16 mouse cellular contexts compared by ENCODE assay signal in the genomic region with DNA sequence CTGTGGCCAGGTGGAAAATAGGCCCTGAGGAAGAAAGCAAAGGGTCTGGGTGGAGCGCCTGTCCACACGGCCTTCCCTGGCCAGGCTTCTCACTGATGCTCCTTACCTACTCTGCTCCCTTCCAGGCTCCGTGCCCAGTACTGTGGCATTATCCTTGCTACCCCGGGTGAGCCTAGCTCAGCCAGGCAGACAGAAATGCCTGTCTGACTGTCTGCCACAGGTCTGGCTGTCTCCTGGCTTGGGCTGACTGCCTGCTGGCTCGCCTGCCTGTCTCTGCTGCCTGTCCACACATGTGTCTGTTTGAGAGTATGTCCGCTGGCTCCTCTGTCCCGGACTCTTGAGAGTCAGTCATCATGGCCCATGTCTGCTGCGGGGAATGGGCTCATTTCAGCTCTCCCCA. TPM values are rescaled to one million over a fixed set of nuclear protein-coding genes. Genes with fewer than 3 reads are reported as not detected.
A peak's percentile ranks its signal among the peaks of the same experiment; 100 is the strongest.
DNase-seq lines count a peak whose midpoint lies in the region; ATAC-seq lines count a peak whose summit lies in the region.
"Had no signal": no experiment of that assay in that cellular context is flagged by ENCODE, and none has a peak within 500 bp of the region (broad histone marks: within the 10 kb centered on the region; RNA-seq: fewer than 3 reads in every experiment).

No protein-coding gene starts in this region.

- intact Hi-C loops in heart, postnatal 25 days (cut with DNase I): loop anchor here (5.0 kb wide), 1 partner anchor 120 kb away; no protein-coding TSS in a partner anchor

- DNase-seq in cerebellum, postnatal 4 days (ENCODE audit: low spot score in 2 of 2): no peak
- DNase-seq in heart, adult 9 months (ENCODE audit: low spot score in 2 of 2): peak; percentile 35 to 61
- no peak for DNase-seq in heart, postnatal 25 days (ENCODE audit: low spot score)
- peak; percentile 60 for DNase-seq in cerebellum, adult 11-12 months
- DNase-seq in cerebellum, postnatal 14 days: peak; percentile 71 to 87
- DNase-seq in adrenal gland, adult 2 months: no peak
- no peak for DNase-seq in spleen, adult 18-20 months
- DNase-seq: adrenal gland, adult 8-10 months; gastrocnemius, postnatal 25 days; kidney, adult 11 months; liver, embryonic 13.5 days; lung, embryonic 14.5 days; lung, postnatal 36 days; thymus, adult 18-20 months had no signal

- peak; percentile 42; the same call in 1 of the 2 replicates for ATAC-seq in cerebellum, adult (ENCODE audit: insufficient number of reproducible peaks, low FRiP score, low TSS enrichment)

RNA-seq across cellular contexts. Expression of a gene that starts 37.6 kb away (rescaled TPM):
- 1 to 10 TPM; 2.4 to 2.6 TPM for total RNA-seq in heart, postnatal 25 days (2021)
- 1 to 10 TPM; 4.9 to 9.0 TPM for total RNA-seq in adrenal gland, adult 2 months (2021)
- 12.1 and 29.5 TPM in 2 replicates for polyA plus RNA-seq in adrenal gland, adult 2 months (2012; rRNA removed)

RNA-seq across cellular contexts. Expression of a gene that starts 54.3 kb away (rescaled TPM):
- total RNA-seq in heart, postnatal 25 days (2021): under 1 TPM; 0.70 to 0.89 TPM
- 10 to 100 TPM; 39.6 to 63.7 TPM for total RNA-seq in adrenal gland, adult 2 months (2021)
- 98.5 and 106 TPM in 2 replicates for polyA plus RNA-seq in adrenal gland, adult 2 months (2012; rRNA removed)
- polyA plus RNA-seq: myocyte had no signal

Comparison
In these comparisons a context has a peak if more than half of its experiments do, and no peak if none do; other contexts are left out.
1. DNase-seq: peak in heart, adult 9 months (2 of 2), cerebellum, adult 11-12 months (single experiment) and cerebellum, postnatal 14 days (2 of 2); none in cerebellum, postnatal 4 days (0 of 2), heart, postnatal 25 days (single experiment), adrenal gland, adult 2 months (single experiment) and spleen, adult 18-20 months (0 of 2).
2. RNA of a gene that starts 54.3 kb away (total RNA-seq): 39.6 to 63.7 TPM in adrenal gland, adult 2 months; 0.70 to 0.89 TPM in heart, postnatal 25 days; every median in the first group is over 10 times any median in the second.